Mouse (Mus musculus) cortical plate, adult 2 months (tissue): Measurements from ENCODE around the gene Cfap100.

Experiments
- CTCF ChIP-seq: fragments of 200-500 bp; IDR thresholded peaks from 2 replicates; pipeline ENCODE4 v1.5.1; 2011; ENCODE audit warnings: mild to moderate bottlenecking, control low read depth, low read length; ENCODE audit not compliant: insufficient read depth; ENCODE audit errors: extremely low read depth
- POLR2A ChIP-seq: fragments of 200-500 bp; IDR thresholded peaks from 2 replicates; pipeline ENCODE4 v1.6.1; 2011; ENCODE audit warnings: mild to moderate bottlenecking, low read length, control low read depth; ENCODE audit not compliant: insufficient read depth; ENCODE audit errors: extremely low read depth

GRCm38 (mm10) chr6:90393948-90394347 is 34.6 kb downstream of the Cfap100 start:
- TF ChIP-seq CTCF = no peak
- TF ChIP-seq POLR2A = no peak
